Comparison of ENCODE assay signal across 12 mouse cellular contexts in the genomic region with DNA sequence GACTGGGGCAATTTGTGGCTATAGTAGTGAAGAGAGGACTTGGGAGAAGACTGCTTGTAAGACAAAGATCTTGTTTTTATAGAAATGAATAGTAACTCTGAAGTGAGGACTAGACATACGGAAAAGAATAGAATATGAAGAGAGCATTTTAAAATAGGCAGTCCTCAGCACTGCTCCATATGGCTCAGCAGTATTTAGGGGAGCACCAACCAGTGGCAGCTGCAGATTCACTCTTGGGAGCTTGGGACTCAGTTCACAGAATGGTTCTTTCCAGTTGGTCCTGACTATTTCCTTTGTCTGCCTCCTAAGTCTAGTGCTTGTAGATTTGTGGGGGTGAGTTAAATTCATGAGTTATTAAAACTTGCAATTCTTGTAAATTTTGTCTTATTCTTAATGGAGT.
"Had no signal": no experiment of that assay in that cellular context is flagged by ENCODE, and none has a peak within 500 bp of the region (broad histone marks: within the 10 kb centered on the region; RNA-seq: fewer than 3 reads in every experiment).

No protein-coding gene starts in this region.

- DNase-seq: kidney, adult 2 months; kidney, postnatal 25 days; liver, embryonic 13.5 days; lung, adult 2 months; lung, postnatal 14 days; lung, postnatal 4 days; midbrain, embryonic 14.5 days; thymus, adult 2 months; thymus, postnatal 14 days; thymus, postnatal 4 days had no signal

- ATAC-seq: inflammation-experienced regulatory T-cells, adult 6 months; intestine, embryonic 16.5 days had no signal
